Mouse (Mus musculus) liver, adult 2 months (tissue): ENCODE data around the gene Klc2.

Experiments used
- CTCF ChIP-seq: fragments of 200-500 bp; IDR thresholded peaks from 2 replicates; pipeline ENCODE4 v1.5.1; 2011; ENCODE audit warnings: low read depth, low read length, control low read depth
- POLR2A ChIP-seq: fragments of 200-500 bp; IDR thresholded peaks from 2 replicates; pipeline ENCODE4 v1.6.1; 2011; ENCODE audit warnings: low read length, control low read depth; ENCODE audit not compliant: insufficient read depth; ENCODE audit errors: extremely low read depth

DNA sequence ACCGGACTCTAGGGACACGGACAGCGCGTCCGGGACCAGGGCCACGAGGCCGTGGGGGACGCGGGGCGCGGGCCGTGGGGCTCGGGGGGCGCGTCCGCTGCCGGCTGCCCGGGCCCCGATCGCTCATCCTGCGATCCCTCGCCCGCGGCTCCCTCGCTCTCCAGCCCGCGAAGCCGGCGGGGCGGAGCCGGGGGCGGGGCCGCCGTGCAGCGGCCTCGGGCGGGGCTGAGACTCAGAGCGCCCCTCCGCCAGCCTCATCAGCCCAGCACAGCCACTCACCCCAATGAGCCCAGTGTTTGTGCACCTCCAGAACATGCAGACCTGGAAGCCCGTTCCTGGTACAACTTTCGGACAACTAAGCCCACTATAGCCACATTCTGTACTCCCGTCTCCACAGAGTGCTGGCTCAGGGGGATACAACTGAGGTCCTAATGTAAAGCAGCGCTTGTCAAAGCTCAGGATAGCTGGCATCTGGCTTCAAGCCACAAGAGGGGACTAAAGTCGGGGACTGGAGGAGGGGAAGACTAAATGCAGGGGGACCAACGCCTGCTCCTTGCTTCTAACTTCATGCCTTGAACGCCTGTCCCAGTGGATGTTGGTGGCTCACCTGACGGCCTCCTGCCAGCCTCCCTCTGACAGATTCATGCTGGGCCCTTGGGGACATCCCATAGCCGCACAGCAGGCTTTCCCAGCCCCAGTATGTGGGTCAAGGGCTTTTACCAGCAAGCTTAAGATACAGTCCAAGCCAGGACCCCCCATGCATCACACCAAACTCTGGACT is 19.8 kb downstream of the Klc2 start, which contains the start of gene Cnih2:
- no peak for TF ChIP-seq POLR2A
- no peak for TF ChIP-seq CTCF
